Mouse (Mus musculus) liver, postnatal 0 days (tissue): ENCODE data around the gene Lbx2.

Experiments used
- CTCF ChIP-seq: sonication (generic); IDR thresholded peaks from 2 replicates; pipeline ENCODE4 v1.5.1; 2016; ENCODE audit warnings: antibody characterized with exemption, low read depth
- EP300 ChIP-seq: IDR thresholded peaks from 2 replicates; pipeline ENCODE4 v1.6.1; 2016; ENCODE audit warnings: antibody characterized with exemption, low read depth, mild to moderate bottlenecking

GRCm38 (mm10) chr6:83111510-83112136, 25.5 kb downstream of the Lbx2 start:
- TF ChIP-seq CTCF (no peak), EP300 (no peak)
